Mouse (Mus musculus) brown adipose tissue, adult 24 weeks (tissue): ENCODE results near the gene Dlx4. TPM values are rescaled to one million over a fixed set of nuclear protein-coding genes. Genes with fewer than 3 reads are reported as not detected.

Source experiments
- H3K27ac ChIP-seq: fragments of 200-500 bp; replicated peaks from 2 replicates; pipeline ENCODE4 v1.5.1; 2012; ENCODE audit warnings: low read depth, mild to moderate bottlenecking, low read length
- H3K4me1 ChIP-seq: fragments of 200-500 bp; 2 replicates; pipeline ENCODE4 v1.6.1; 2012; ENCODE audit warnings: low read length, mixed read lengths; ENCODE audit not compliant: control insufficient read depth, insufficient read depth, insufficient read length
- H3K4me3 ChIP-seq: fragments of 200-500 bp; 2 replicates; pipeline ENCODE4 v1.5.1; 2012; ENCODE audit warnings: low read depth, mild to moderate bottlenecking, low read length, moderate library complexity; ENCODE audit not compliant: insufficient read depth
- polyA plus RNA-seq: library from polyadenylated mRNA; stranded (reverse); fragments of >200 nt; gene quantifications from 2 replicates; pipeline ENCODE4 v1.2.4, GENCODE M21; 2012; ENCODE audit not compliant: missing spikeins, insufficient read depth, insufficient read length

Dlx4 gene
- polyA plus RNA-seq, 1 experiment, result not detected

DNA sequence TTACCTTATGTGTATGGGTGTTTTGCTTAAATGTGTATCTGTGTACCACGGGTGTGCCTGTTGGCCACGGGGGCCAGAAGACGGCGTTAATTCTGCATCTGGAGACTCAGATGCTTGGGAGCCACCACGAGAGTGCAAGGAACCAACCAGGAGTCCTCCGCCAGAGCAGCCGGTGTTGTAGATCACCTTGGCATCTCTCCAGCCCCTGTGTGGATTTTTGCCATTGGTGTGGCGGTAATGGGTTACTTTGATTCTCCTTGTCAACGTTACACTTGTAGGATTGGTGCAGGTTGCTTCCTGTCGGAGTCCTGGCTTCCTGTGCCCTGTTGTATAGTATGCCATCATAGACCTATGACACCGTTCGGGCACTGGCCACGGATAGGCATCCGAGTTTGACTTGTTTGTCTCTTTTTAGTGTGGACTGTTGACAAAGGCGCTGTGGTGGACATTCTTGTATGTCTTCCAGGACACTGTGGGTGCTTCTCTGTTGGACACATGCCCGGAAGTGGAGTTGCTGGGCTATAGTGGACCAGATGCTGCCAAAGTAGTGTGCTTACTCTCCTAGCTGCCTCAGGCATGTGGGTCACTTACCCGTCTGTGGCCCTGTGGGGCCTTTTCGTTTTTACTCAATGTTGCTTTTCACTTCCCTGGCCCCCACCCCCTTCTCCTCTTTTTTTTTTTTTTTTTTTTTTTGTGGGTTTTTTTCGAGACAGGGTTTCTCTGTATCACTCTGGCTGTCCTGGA, 43.7 kb downstream of the Dlx4 start:
- H3K27ac ChIP-seq, result no peak overlapping the region
- H3K4me3 ChIP-seq, result no peak overlapping the region

GRCm38 (mm10) chr11:95101071-95101788, 44.8 kb downstream of the Dlx4 start:
- Histone ChIP-seq H3K4me1 (peaks cover 7% of the 10 kb centered on the region), H3K4me3 (no peak overlapping the region), H3K27ac (no peak overlapping the region)

More for the DNA sequence above, 43.7 kb downstream of the Dlx4 start:
- H3K4me1 ChIP-seq, result peaks cover 7% of the 10 kb centered on the region

DNA sequence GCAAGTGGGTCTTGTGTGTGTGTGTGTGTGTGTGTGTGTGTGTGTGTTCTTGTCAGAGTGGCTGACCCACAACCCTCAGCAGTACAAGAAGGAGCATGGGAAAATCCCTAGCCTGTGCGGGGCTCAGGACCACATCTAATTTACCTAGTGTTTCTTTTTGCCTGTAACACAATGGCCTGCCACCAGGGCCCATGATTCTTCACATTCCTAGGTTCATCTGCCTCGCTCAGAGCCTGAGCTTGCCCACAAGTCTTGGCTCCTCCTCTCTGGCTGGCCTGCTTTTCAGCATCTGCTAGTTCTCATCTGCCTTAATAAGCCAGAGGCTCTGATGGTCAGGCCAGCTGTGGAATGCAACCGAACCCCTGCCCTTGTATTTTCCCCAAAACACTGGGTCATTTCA, 45.7 kb downstream of the Dlx4 start:
- peaks cover 7% of the 10 kb centered on the region for H3K4me1 ChIP-seq
- no peak overlapping the region for H3K27ac ChIP-seq
- no peak overlapping the region for H3K4me3 ChIP-seq

DNA sequence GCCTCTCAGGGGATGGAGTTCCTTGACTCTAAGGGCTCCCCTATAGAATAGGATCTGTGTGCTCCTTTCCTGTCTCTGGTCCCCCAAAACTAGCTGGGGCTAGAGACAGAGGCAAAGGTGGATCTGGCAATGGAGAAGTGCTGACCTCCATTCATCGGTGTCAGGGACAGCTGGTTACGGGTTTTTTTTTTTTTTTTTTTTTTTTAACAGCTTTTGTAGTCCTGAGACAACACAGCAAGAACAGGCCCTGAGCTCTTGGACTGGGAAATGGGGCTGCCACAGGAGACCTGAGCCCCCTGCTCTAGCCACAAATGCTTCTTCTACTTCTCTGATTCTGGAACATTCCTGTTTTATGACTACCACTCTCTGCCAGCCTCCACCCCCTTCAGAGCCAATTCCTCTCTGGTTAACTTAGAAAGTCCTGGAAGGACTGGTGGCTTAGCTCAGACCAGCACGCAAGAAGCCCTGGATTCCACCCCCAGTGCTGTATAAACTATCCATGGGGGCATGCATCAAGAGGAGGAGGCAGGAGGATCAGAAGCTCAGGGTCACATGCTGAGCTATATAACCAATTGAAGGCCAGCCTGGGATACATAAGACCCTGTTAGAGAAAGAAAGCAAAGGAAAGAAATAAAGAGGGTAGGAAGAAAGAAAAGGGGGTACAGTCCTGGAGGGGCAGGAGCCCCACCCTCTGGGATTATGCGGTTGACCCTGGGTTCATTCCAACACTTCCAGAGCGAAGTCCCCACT, 47.5 kb downstream of the Dlx4 start:
- Histone ChIP-seq H3K27ac (no peak overlapping the region), H3K4me3 (no peak overlapping the region), H3K4me1 (0 out of 2 replicates have a peak, but pooled peaks cover 3% of the 10 kb centered on the region)

GRCm38 (mm10) chr11:95097889-95098288, 48.2 kb downstream of the Dlx4 start:
- no peak overlapping the region for H3K27ac ChIP-seq
- 0 out of 2 replicates have a peak, but pooled peaks cover 3% of the 10 kb centered on the region for H3K4me1 ChIP-seq
- H3K4me3 ChIP-seq, result no peak overlapping the region

GRCm38 (mm10) chr11:95096608-95097373, 49.3 kb downstream of the Dlx4 start:
- Histone ChIP-seq H3K27ac (no peak overlapping the region), H3K4me1 (no peaks in the 10 kb centered on the region), H3K4me3 (no peak overlapping the region)

DNA sequence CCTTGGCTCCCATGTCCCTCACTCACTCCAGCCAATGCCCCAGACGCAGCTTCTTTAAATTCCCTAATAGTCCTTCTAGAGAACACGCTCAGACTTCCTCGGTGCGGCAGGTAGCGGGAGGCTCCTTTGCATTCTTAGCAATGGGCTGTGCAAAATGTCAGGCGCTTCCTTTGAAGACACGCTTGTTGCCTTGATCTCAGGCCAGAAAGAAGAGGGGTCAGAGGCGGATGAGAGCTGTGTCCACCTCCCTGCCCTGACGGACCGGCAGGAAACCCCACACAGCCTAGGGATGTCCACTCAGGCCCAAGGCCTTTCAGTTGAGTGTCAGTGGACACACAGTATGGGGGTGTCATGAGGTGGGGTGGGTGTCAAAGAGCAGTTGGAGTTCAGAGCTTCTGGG, 50.5 kb downstream of the Dlx4 start:
- Histone ChIP-seq H3K4me3 (no peak overlapping the region), H3K4me1 (no peaks in the 10 kb centered on the region), H3K27ac (no peak overlapping the region)

GRCm38 (mm10) chr11:95093077-95093476, 53.0 kb downstream of the Dlx4 start:
- peaks cover 7% of the 10 kb centered on the region; the same call in 1 of the 2 replicates for H3K4me1 ChIP-seq
- H3K4me3 ChIP-seq, result no peak overlapping the region
- H3K27ac ChIP-seq, result no peak overlapping the region

Other genes with a start within 250 kb of the Dlx4 start
- 36.9 and 49.1 TPM in 2 replicates for gene Col1a1, start 210.0 kb downstream of the Dlx4 start, polyA plus RNA-seq
- gene Hils1, start 178.7 kb downstream of the Dlx4 start, polyA plus RNA-seq, result not detected in 2 replicates
- 6.5 and 6.9 TPM in 2 replicates for gene Sgca, start 169.9 kb downstream of the Dlx4 start, polyA plus RNA-seq
- 70.8 and 83.5 TPM in 2 replicates for gene Ppp1r9b, start 155.2 kb downstream of the Dlx4 start, polyA plus RNA-seq
- 0.59 and 0.67 TPM in 2 replicates for gene Samd14, start 136.4 kb downstream of the Dlx4 start, polyA plus RNA-seq
- gene Pdk2, start 104.9 kb downstream of the Dlx4 start, polyA plus RNA-seq, result 224 and 274 TPM in 2 replicates
- gene Itga3, start 69.5 kb downstream of the Dlx4 start, polyA plus RNA-seq, result 2.5 and 5.0 TPM in 2 replicates
- not detected in 2 replicates for gene Dlx3, start 26.1 kb downstream of the Dlx4 start, polyA plus RNA-seq
- gene Tac4, start 115.3 kb upstream of the Dlx4 start, polyA plus RNA-seq, result not detected in 2 replicates
- 21.0 and 25.9 TPM in 2 replicates for gene Kat7, start 164.0 kb upstream of the Dlx4 start, polyA plus RNA-seq
- gene Fam117a, start 190.8 kb upstream of the Dlx4 start, polyA plus RNA-seq, result 11.0 and 14.8 TPM in 2 replicates
- 36.4 and 42.8 TPM in 2 replicates for gene Slc35b1, start 238.4 kb upstream of the Dlx4 start, polyA plus RNA-seq